Mouse (Mus musculus) spleen, adult 2 months (tissue): ENCODE measurements around the gene Slc16a7. TPM values are rescaled to one million over a fixed set of nuclear protein-coding genes. Genes with fewer than 3 reads are reported as not detected.

Source experiments
- DNase-seq, 2 experiments: peaks; one replicate each; pipeline versions ENCODE4 v3.0.0 to v3.0.0-alpha.2; 2012 to 2021; ENCODE audit warnings: low spot score in 2 of 2, low read depth in 1 of 2
- H3K27ac ChIP-seq: fragments of 200-500 bp; 2 replicates; pipeline ENCODE4 v1.5.1; 2012; ENCODE audit warnings: low read length, inconsistent platforms; ENCODE audit not compliant: insufficient read depth
- H3K27me3 ChIP-seq: fragments of 200-500 bp; 2 replicates; pipeline ENCODE4 v1.6.1; 2012; ENCODE audit warnings: mild to moderate bottlenecking, moderate library complexity, low read length, inconsistent platforms; ENCODE audit not compliant: control insufficient read depth, insufficient read depth
- H3K36me3 ChIP-seq: fragments of 200-500 bp; 2 replicates; pipeline ENCODE4 v1.6.1; 2012; ENCODE audit warnings: mild to moderate bottlenecking, low read length, inconsistent platforms; ENCODE audit not compliant: control insufficient read depth, insufficient read depth
- H3K4me1 ChIP-seq: fragments of 200-500 bp; 2 replicates; pipeline ENCODE4 v1.6.1; 2011; ENCODE audit warnings: inconsistent platforms; ENCODE audit not compliant: control insufficient read depth, insufficient read depth, insufficient read length
- H3K4me3 ChIP-seq: fragments of 200-500 bp; 2 replicates; pipeline ENCODE4 v1.5.1; 2011; ENCODE audit warnings: mild to moderate bottlenecking, inconsistent platforms; ENCODE audit not compliant: insufficient read depth, insufficient read length; ENCODE audit errors: extremely low read depth
- CTCF ChIP-seq: fragments of 200-500 bp; IDR thresholded peaks from 2 replicates; pipeline ENCODE4 v1.5.1; 2011; ENCODE audit warnings: mild to moderate bottlenecking, inconsistent platforms; ENCODE audit not compliant: insufficient read depth, insufficient read length, insufficient replicate concordance; ENCODE audit errors: extremely low read depth
- POLR2A ChIP-seq: fragments of 200-500 bp; IDR thresholded peaks from 2 replicates; pipeline ENCODE4 v1.6.1; 2011; ENCODE audit warnings: low read depth, low read length, inconsistent platforms
- WGBS: fragments of 180-500 bp; shearing (Covaris S2); methylation state at CpG from one replicate; pipeline ENCODE4 v1.1.7; 2018; 5-methylcytosine and 5-hydroxymethylcytosine counted together
- polyA plus RNA-seq: library from polyadenylated mRNA; depleted of rRNA; stranded (reverse); fragments of >200 nt; gene quantifications from 2 replicates; pipeline ENCODE4 v1.2.3, GENCODE M21; 2012

The Slc16a7 gene
- polyA plus RNA-seq, 1 experiment, result 3.8 TPM

GRCm38 (mm10) chr10:125375526-125375925, 13.7 kb downstream of the Slc16a7 start:
- Histone ChIP-seq H3K4me1 (no peaks in the 10 kb centered on the region), H3K27ac (no peak overlapping the region), H3K27me3 (no peaks in the 10 kb centered on the region), H3K36me3 (no peaks in the 10 kb centered on the region), H3K4me3 (no peak overlapping the region)
- 82% methylated on average over 5 of the region's 5 CpGs for WGBS
- TF ChIP-seq CTCF (no peak), POLR2A (no peak)
- DNase-seq, result no peak

GRCm38 (mm10) chr10:125372666-125373065, 16.6 kb downstream of the Slc16a7 start:
- H3K4me1 ChIP-seq, result peaks cover 2% of the 10 kb centered on the region; the same call in 1 of the 2 replicates
- DNase-seq, result no peak
- no peak overlapping the region for H3K27ac ChIP-seq
- no peak for TF ChIP-seq POLR2A
- TF ChIP-seq CTCF, result no peak
- H3K4me3 ChIP-seq, result no peak overlapping the region
- H3K36me3 ChIP-seq, result no peaks in the 10 kb centered on the region
- no peaks in the 10 kb centered on the region for H3K27me3 ChIP-seq
- WGBS, result 94% methylated on average over 13 of the region's 13 CpGs

GRCm38 (mm10) chr10:125371451-125371850, 17.8 kb downstream of the Slc16a7 start:
- no peaks in the 10 kb centered on the region for H3K36me3 ChIP-seq
- H3K27ac ChIP-seq, result no peak overlapping the region
- H3K27me3 ChIP-seq, result no peaks in the 10 kb centered on the region
- no peak for TF ChIP-seq CTCF
- TF ChIP-seq POLR2A, result no peak
- no peak overlapping the region for H3K4me3 ChIP-seq
- peaks cover 2% of the 10 kb centered on the region; the same call in 1 of the 2 replicates for H3K4me1 ChIP-seq
- no peak for DNase-seq
- WGBS, result 88% methylated on average over 11 of the region's 11 CpGs

GRCm38 (mm10) chr10:125370037-125370610, 19.1 kb downstream of the Slc16a7 start:
- H3K36me3 ChIP-seq, result no peaks in the 10 kb centered on the region
- no peak for TF ChIP-seq POLR2A
- TF ChIP-seq CTCF, result no peak
- H3K27ac ChIP-seq, result peak overlapping the region; percentile 65; the same call in 1 of the 2 replicates
- peak; percentile 34 to 61 for DNase-seq
- H3K4me1 ChIP-seq, result peaks cover 2% of the 10 kb centered on the region; the same call in 1 of the 2 replicates
- H3K4me3 ChIP-seq, result peak overlapping the region; percentile 18
- 16% methylated on average over 8 of the region's 8 CpGs for WGBS
- H3K27me3 ChIP-seq, result no peaks in the 10 kb centered on the region

- no peak for TF ChIP-seq CTCF
- no peak for TF ChIP-seq POLR2A
- no peak overlapping the region for H3K27ac ChIP-seq
- no peak for DNase-seq
- no peaks in the 10 kb centered on the region for H3K4me1 ChIP-seq
- H3K36me3 ChIP-seq, result no peaks in the 10 kb centered on the region
- H3K27me3 ChIP-seq, result no peaks in the 10 kb centered on the region
- no peak overlapping the region for H3K4me3 ChIP-seq
- WGBS, result 90% methylated on average over 7 of the region's 7 CpGs
These were observed 30.8 kb downstream of the Slc16a7 start for GRCm38 (mm10) chr10:125358479-125358878.

- no peaks in the 10 kb centered on the region for H3K4me1 ChIP-seq
- H3K27ac ChIP-seq, result no peak overlapping the region
- 91% methylated on average over 7 of the region's 7 CpGs for WGBS
- H3K36me3 ChIP-seq, result no peaks in the 10 kb centered on the region
- no peak overlapping the region for H3K4me3 ChIP-seq
- TF ChIP-seq POLR2A, result no peak
- TF ChIP-seq CTCF, result no peak
- DNase-seq, result no peak
- H3K27me3 ChIP-seq, result no peaks in the 10 kb centered on the region
These were observed 36.5 kb downstream of the Slc16a7 start for GRCm38 (mm10) chr10:125352805-125353204.

GRCm38 (mm10) chr10:125348171-125348570, 41.1 kb downstream of the Slc16a7 start:
- 88% methylated on average over 3 of the region's 3 CpGs for WGBS
- H3K27ac ChIP-seq, result no peak overlapping the region
- H3K36me3 ChIP-seq, result no peaks in the 10 kb centered on the region
- no peak for TF ChIP-seq POLR2A
- TF ChIP-seq CTCF, result no peak
- H3K27me3 ChIP-seq, result no peaks in the 10 kb centered on the region
- H3K4me1 ChIP-seq, result no peaks in the 10 kb centered on the region
- H3K4me3 ChIP-seq, result no peak overlapping the region
- DNase-seq, result no peak
